Mouse (Mus musculus) CH12.LX (cell line): ENCODE measurements around the gene Rfc5. TPM values are rescaled to one million over a fixed set of nuclear protein-coding genes. Genes with fewer than 3 reads are reported as not detected.
A peak's percentile ranks its signal among the peaks of the same experiment; 100 is the strongest.

Experiments
- DNase-seq: peaks from one replicate; pipeline ENCODE4 v3.0.0-alpha.2; 2013; ENCODE audit errors: extremely low read depth
- H3K27ac ChIP-seq: 2 replicates; pipeline ENCODE4 v1.5.1; 2012; ENCODE audit warnings: low read depth, mild to moderate bottlenecking, control low read depth, moderate library complexity; ENCODE audit not compliant: insufficient read depth
- H3K27me3 ChIP-seq: replicated peaks from 2 replicates; pipeline ENCODE3; 2012; ENCODE audit warnings: inconsistent platforms
- H3K36me3 ChIP-seq, 2 experiments: replicated peaks in 1 of 2; 2 replicates each; pipeline versions ENCODE3 to v1.6.1; 2012; ENCODE audit warnings: inconsistent platforms in 1 of 2, low read length in 1 of 2, mild to moderate bottlenecking in 1 of 2, mixed read lengths in 1 of 2, moderate library complexity in 1 of 2; ENCODE audit not compliant: control insufficient read depth in 1 of 2, insufficient read depth in 1 of 2
- H3K4me1 ChIP-seq, 2 experiments: 2 replicates each; pipeline ENCODE4 v1.6.1; 2012; ENCODE audit warnings: inconsistent platforms in 1 of 2, moderate library complexity in 1 of 2; ENCODE audit not compliant: insufficient read depth in 2 of 2, control insufficient read depth in 1 of 2
- H3K4me2 ChIP-seq: 2 replicates; pipeline ENCODE4 v1.6.1; 2012; ENCODE audit warnings: low read depth, mild to moderate bottlenecking, control low read depth; ENCODE audit not compliant: poor library complexity, insufficient read depth, severe bottlenecking
- H3K4me3 ChIP-seq, 3 experiments: fragments of 150-350 bp in 1 of 3; sonication (generic) in 1 of 3; replicated peaks in 1 of 3; 2 replicates each; pipeline versions ENCODE3 to v1.5.1; 2011 to 2012; ENCODE audit warnings: low read depth in 2 of 3, low read length in 2 of 3, mild to moderate bottlenecking in 2 of 3, moderate library complexity in 2 of 3, control low read depth in 1 of 3, improper control_type of control experiment in 1 of 3, inconsistent platforms in 1 of 3, mixed read lengths in 1 of 3; ENCODE audit not compliant: poor library complexity in 1 of 3
- H3K79me2 ChIP-seq: replicated peaks from 2 replicates; pipeline ENCODE4 v1.6.1; 2012; ENCODE audit warnings: mild to moderate bottlenecking, moderate library complexity; ENCODE audit not compliant: control insufficient read depth, poor library complexity, insufficient read depth, severe bottlenecking; ENCODE audit errors: extremely low read depth
- H3K9ac ChIP-seq: 2 replicates; pipeline ENCODE4 v1.6.1; 2012; ENCODE audit warnings: low read depth, mild to moderate bottlenecking, control low read depth, moderate library complexity; ENCODE audit not compliant: insufficient read depth
- H3K9me3 ChIP-seq: replicated peaks from 2 replicates; pipeline ENCODE3; 2012; ENCODE audit warnings: low read length, inconsistent platforms, mixed read lengths
- ELF1 ChIP-seq: IDR thresholded peaks from 2 replicates; pipeline ENCODE4 v1.6.1; 2014; ENCODE audit warnings: low read depth, mild to moderate bottlenecking, inconsistent platforms, low read length, improper control_type of control experiment
- ETS1 ChIP-seq: conservative IDR thresholded peaks from 2 replicates; pipeline ENCODE4 v1.6.1; 2012; ENCODE audit warnings: low read depth, mild to moderate bottlenecking, inconsistent platforms, low read length, improper control_type of control experiment, moderate library complexity
- HCFC1 ChIP-seq: IDR thresholded peaks from 2 replicates; pipeline ENCODE4 v1.6.1; 2012; ENCODE audit warnings: low read depth, mild to moderate bottlenecking, inconsistent platforms, low read length, improper control_type of control experiment
- KAT2A ChIP-seq: IDR thresholded peaks from 2 replicates; pipeline ENCODE4 v1.6.1; 2012; ENCODE audit warnings: low read length, improper control_type of control experiment, inconsistent platforms; ENCODE audit not compliant: insufficient replicate concordance
- MXI1 ChIP-seq: IDR thresholded peaks from 2 replicates; pipeline ENCODE4 v1.6.1; 2011; ENCODE audit warnings: mild to moderate bottlenecking, low read depth, low read length, improper control_type of control experiment
- NELFE ChIP-seq: IDR thresholded peaks from 2 replicates; pipeline ENCODE4 v1.6.1; 2011; ENCODE audit warnings: low read depth, low read length, improper control_type of control experiment
- NRF1 ChIP-seq: IDR thresholded peaks from 2 replicates; pipeline ENCODE4 v1.6.1; 2014; ENCODE audit warnings: low read depth, mild to moderate bottlenecking, inconsistent platforms, low read length, improper control_type of control experiment, moderate library complexity
- RAD21 ChIP-seq: IDR thresholded peaks from 2 replicates; pipeline ENCODE4 v1.6.1; 2011; ENCODE audit warnings: low read depth, mild to moderate bottlenecking, low read length, improper control_type of control experiment, moderate library complexity
- SIN3A ChIP-seq: IDR thresholded peaks from 2 replicates; pipeline ENCODE4 v1.6.1; 2012; ENCODE audit warnings: low read length, improper control_type of control experiment, inconsistent platforms
- TCF12 ChIP-seq: IDR thresholded peaks from 2 replicates; pipeline ENCODE4 v1.6.1; 2014; ENCODE audit warnings: low read depth, mild to moderate bottlenecking, inconsistent platforms, low read length, improper control_type of control experiment
- UBTF ChIP-seq: IDR thresholded peaks from 2 replicates; pipeline ENCODE4 v1.6.1; 2012; ENCODE audit warnings: low read depth, mild to moderate bottlenecking, inconsistent platforms, low read length, improper control_type of control experiment, moderate library complexity
- ZNF384 ChIP-seq: IDR thresholded peaks from 2 replicates; pipeline ENCODE4 v1.6.1; 2012; ENCODE audit warnings: low read depth, low read length, improper control_type of control experiment, inconsistent platforms
- dilution Hi-C: fragments of 300-500 bp; cut with MboI; formaldehyde crosslinking; loops from 2 replicates; pipeline ENCODE4 v1.14.3; 2020; ENCODE audit warnings: low sequenced_read_pairs; ENCODE audit not compliant: extremely low pct_unique_long_range_greater_than_20kb, extremely low pct_ligation_motif_present
- in situ Hi-C: fragments of 300-500 bp; cut with MboI; formaldehyde crosslinking; loops from 3 replicates; pipeline ENCODE4 v1.14.3; 2019; ENCODE audit warnings: low sequenced_read_pairs, low pct_ligation_motif_present, low pct_unique_long_range_greater_than_20kb, mixed read lengths
- polyA plus RNA-seq: library from polyadenylated mRNA; unstranded; fragments of >175 nt; gene quantifications from 2 replicates; pipeline ENCODE4 v1.2.1, GENCODE M21; 2012; ENCODE audit warnings: low read depth; ENCODE audit not compliant: insufficient read length
- total RNA-seq, 2 experiments: library from RNA; depleted of rRNA; stranded (reverse); fragments of 300-350 nt in 1 of 2; fragments of >200 nt in 1 of 2; gene quantifications; 2 replicates each; pipeline ENCODE4 v1.2.3; 2012 to 2014

The Rfc5 gene
- total and polyA plus RNA-seq, 3 experiments: 137 to 221 (median 186) TPM

DNA sequence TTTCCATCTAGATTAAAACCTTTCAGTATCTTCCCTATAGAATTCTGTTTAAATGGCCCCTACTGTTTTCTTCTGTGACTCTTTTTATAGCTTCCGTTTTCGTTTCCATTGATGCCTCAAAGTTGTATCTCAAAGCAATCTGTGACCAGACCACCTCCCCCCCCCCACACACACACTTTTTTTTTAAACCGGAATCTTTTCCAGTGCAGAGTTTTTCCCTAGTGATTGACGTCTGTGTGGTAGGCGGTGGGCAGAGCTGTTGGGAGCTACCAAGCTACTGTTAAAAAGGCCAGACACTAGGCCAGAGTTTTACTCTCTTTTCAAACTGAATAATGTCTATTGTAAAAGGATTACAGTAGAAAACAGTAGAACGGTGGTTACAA is 30.6 kb downstream of the Rfc5 start:
- Histone ChIP-seq H3K27me3 (no peaks in the 10 kb centered on the region), H3K27ac (no peak overlapping the region), H3K4me3 (peak overlapping the region; percentile 87 to 92 (median 91)), H3K36me3 (peaks cover 1 to 9% of the 10 kb centered on the region in 2 experiments), H3K4me1 (peaks cover 21 to 77% of the 10 kb centered on the region in 2 experiments), H3K4me2 (peak overlapping the region; percentile 96), H3K9ac (peak overlapping the region; percentile 80), H3K9me3 (no peaks in the 10 kb centered on the region), H3K79me2 (peaks cover 16% of the 10 kb centered on the region)
- dilution Hi-C loops: no loop called here
- in situ Hi-C loops: no loop called here
- TF ChIP-seq ELF1 (no peak), ZNF384 (peak; percentile 83), NELFE (no peak), RAD21 (no peak)
- no peak for DNase-seq

DNA sequence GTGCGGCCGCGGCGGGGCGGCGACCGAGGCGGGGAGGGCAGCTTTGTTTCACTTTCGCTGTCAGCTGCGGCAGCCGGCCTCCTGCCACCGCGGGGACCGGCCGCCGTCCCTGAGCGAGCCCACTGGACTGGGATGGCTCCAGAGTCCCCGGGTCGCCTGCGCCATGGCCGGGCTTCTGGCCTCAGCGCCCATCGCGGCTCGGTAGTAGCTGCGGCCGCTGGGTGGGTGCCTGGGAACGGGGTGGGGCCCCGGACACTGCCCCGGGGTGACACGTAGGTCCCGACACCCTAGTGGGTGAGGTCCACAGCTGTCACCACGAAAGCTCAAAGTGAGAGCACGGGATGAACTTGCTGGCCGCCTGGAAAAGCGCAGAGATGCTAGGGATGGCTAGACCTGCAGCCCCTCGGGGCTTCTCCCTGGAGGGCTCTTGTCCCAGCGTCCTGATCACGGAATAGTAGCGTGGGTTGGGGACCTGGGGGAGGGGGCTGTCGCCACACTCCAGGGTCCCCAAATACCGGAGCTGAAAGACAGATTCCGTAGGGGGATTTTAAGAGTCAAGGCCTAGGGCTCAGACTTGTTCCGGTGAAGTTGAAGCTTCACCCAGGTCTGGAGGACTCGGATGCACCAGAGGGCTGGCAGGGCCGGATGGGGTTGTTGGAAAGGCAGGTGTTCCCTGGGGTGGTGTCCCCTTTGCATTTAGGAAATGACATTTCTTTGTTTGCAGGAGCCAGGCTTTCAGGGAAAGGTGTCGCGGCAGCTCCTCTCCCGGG is 31.2 kb downstream of the Rfc5 start:
- dilution Hi-C loops (no loop called here), in situ Hi-C loops (no loop called here)
- Histone ChIP-seq H3K9ac (peak overlapping the region; percentile 80), H3K79me2 (peaks cover 16% of the 10 kb centered on the region), H3K27me3 (no peaks in the 10 kb centered on the region), H3K9me3 (no peaks in the 10 kb centered on the region), H3K4me3 (peak overlapping the region; percentile 87 to 92 (median 91)), H3K36me3 (peaks cover 1 to 7% of the 10 kb centered on the region in 2 experiments), H3K27ac (peak overlapping the region; percentile 70), H3K4me1 (peaks cover 20 to 75% of the 10 kb centered on the region in 2 experiments), H3K4me2 (peak overlapping the region; percentile 96)
- peak; percentile 63 for DNase-seq
- TF ChIP-seq KAT2A (no peak), HCFC1 (no peak), ETS1 (0 out of 2 replicates have a peak, but pooled peaks have one; percentile 19), MXI1 (no peak; the same call in none of the 2 replicates), SIN3A (peak; percentile 61), UBTF (0 out of 2 replicates have a peak, but pooled peaks have one; percentile 29), TCF12 (0 out of 2 replicates have a peak, but pooled peaks have one; percentile 36), NRF1 (0 out of 2 replicates have a peak, but pooled peaks have one; percentile 8)
